Mouse (Mus musculus) stomach, embryonic 14.5 days (tissue): ENCODE results near the gene Spink2. TPM values are rescaled to one million over a fixed set of nuclear protein-coding genes. Genes with fewer than 3 reads are reported as not detected.
"Not testable (repeated sequence)": the region's sequence is repeated elsewhere in the genome, so short reads cannot be mapped to it uniquely, and the experiment has no call there.

Experiments
- ATAC-seq: fragments of 200-750 bp; cut with Nextera tagmentation; 2 replicates; pipeline ENCODE4 v1.8.0; 2017; ENCODE audit warnings: low read depth, moderate TSS enrichment; ENCODE audit not compliant: insufficient number of reproducible peaks, insufficient read depth, low FRiP score
- H3K27ac ChIP-seq: fragments of 300-500 bp; sonication (generic); 2 replicates; pipeline ENCODE4 v1.5.1; 2014; ENCODE audit warnings: mild to moderate bottlenecking, low read length, moderate library complexity, mixed read lengths
- H3K27me3 ChIP-seq: fragments of 300-500 bp; sonication (generic); 2 replicates; pipeline ENCODE4 v1.6.1; 2014; ENCODE audit warnings: low read length, control low read depth, mixed read lengths; ENCODE audit not compliant: control insufficient read depth, insufficient read depth
- H3K36me3 ChIP-seq: fragments of 300-500 bp; sonication (generic); 2 replicates; pipeline ENCODE4 v1.6.1; 2014; ENCODE audit warnings: mild to moderate bottlenecking, control low read depth, low read length, moderate library complexity, mixed read lengths; ENCODE audit not compliant: control insufficient read depth, insufficient read depth
- H3K4me1 ChIP-seq: fragments of 300-500 bp; sonication (generic); 2 replicates; pipeline ENCODE4 v1.6.1; 2014; ENCODE audit warnings: low read length, control low read depth, mixed read lengths; ENCODE audit not compliant: control insufficient read depth, insufficient read depth
- H3K4me2 ChIP-seq: fragments of 300-500 bp; sonication (generic); replicated peaks from 2 replicates; pipeline ENCODE4 v1.6.1; 2014; ENCODE audit warnings: low read depth, low read length, control low read depth
- H3K4me3 ChIP-seq: fragments of 300-500 bp; sonication (generic); 2 replicates; pipeline ENCODE4 v1.5.1; 2014; ENCODE audit warnings: low read depth, low read length, control low read depth
- H3K9ac ChIP-seq: fragments of 300-500 bp; sonication (generic); replicated peaks from 2 replicates; pipeline ENCODE4 v1.6.1; 2014; ENCODE audit warnings: low read depth, mild to moderate bottlenecking, control low read depth, low read length, moderate library complexity, mixed read lengths
- H3K9me3 ChIP-seq: fragments of 300-500 bp; sonication (generic); 2 replicates; pipeline ENCODE4 v1.6.1; 2016; ENCODE audit warnings: low read depth, low read length, control low read depth; ENCODE audit not compliant: control insufficient read depth
- WGBS: fragments of 180-500 bp; shearing (Covaris S2); extraction: QIAGEN DNeasy Blood & Tissue Kit; methylation state at CpG from one replicate; pipeline ENCODE4 v1.1.7; 2014; 5-methylcytosine and 5-hydroxymethylcytosine counted together
- polyA plus RNA-seq: library from polyadenylated mRNA; unstranded; fragments of >200 nt; fragmentation: Nextera tagmentation; extraction: Ambion mirVana; gene quantifications from 2 replicates; pipeline ENCODE4 v1.2.1, GENCODE M21; 2014

The Spink2 gene
- polyA plus RNA-seq, 1 experiment from 2014 or later: 0.43 TPM

DNA sequence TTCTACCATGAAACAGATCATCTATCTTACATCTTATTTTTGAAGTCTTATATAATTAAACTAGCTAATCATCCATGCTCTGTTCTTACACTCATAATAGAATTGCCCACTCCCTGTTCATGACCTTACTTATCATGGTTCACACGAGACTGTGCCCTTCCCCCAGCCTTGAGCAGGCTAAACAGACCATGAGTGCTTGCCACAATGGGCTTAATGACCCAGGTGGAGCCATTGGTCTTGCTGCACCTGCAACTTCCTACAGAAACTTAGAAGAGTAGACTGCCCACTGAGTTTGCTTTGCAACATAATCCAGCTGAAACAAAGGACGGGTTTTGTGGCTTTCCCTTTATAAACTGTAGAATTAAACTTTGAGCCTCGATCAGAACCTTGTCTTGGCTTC is 22.5 kb downstream of the Spink2 start:
- no peak overlapping the region for H3K4me3 ChIP-seq
- no peaks in the 10 kb centered on the region for H3K9me3 ChIP-seq
- WGBS: 59% methylated on average over 3 of the region's 3 CpGs
- H3K4me1 ChIP-seq: no peaks in the 10 kb centered on the region
- no peak for ATAC-seq
- no peaks in the 10 kb centered on the region for H3K27me3 ChIP-seq
- H3K36me3 ChIP-seq: no peaks in the 10 kb centered on the region
- H3K27ac ChIP-seq: no peak overlapping the region
- H3K9ac ChIP-seq: no peak overlapping the region
- no peak overlapping the region for H3K4me2 ChIP-seq

DNA sequence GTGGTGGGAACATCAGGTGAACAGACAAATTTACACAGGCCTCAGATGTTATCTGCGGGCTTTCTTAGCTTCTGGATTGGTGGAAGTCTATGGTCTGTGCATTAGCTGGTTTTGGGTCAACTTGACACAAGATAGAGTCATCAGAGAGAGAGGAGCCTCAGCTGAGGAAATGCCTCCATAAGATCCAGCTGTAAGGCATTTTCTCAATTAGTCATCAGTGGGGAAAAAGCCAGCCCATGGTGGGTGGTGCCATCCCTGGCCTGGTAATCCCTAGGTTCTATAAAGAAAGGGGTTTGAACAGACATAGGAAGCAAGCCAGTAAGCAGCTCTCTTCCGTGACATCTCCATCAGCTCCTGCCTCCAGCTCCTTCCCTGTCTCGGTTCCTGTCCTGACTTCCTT is 25.9 kb downstream of the Spink2 start:
- H3K27ac ChIP-seq: no peak overlapping the region
- no peak overlapping the region for H3K9ac ChIP-seq
- no peaks in the 10 kb centered on the region for H3K36me3 ChIP-seq
- no peaks in the 10 kb centered on the region for H3K4me1 ChIP-seq
- H3K9me3 ChIP-seq: no peaks in the 10 kb centered on the region
- WGBS: 90% methylated on average over 3 of the region's 3 CpGs
- no peak overlapping the region for H3K4me3 ChIP-seq
- no peak for ATAC-seq
- H3K27me3 ChIP-seq: no peaks in the 10 kb centered on the region
- H3K4me2 ChIP-seq: no peak overlapping the region

DNA sequence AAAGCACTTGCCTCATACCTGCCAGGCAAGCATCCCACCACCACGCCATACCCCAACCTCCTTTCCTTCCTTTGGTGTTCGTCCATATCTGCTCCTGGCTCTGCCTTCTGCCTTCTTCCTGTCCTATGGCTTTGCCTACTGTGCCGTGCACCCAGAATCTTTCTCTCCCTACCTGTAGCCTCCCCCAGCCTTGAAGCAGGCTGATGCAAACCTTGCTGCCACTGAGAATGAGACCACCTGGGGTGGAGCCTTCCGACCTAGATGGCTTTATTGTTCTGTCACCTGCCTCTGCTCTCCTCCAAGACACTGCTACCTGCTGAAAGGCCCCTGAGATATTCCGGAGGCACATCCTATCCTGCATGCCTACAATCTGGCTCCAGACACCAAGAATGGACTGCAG is 27.4 kb downstream of the Spink2 start:
- H3K4me1 ChIP-seq, H3K27ac ChIP-seq, H3K9me3 ChIP-seq, H3K9ac ChIP-seq, H3K4me3 ChIP-seq, H3K27me3 ChIP-seq, H3K36me3 ChIP-seq, H3K4me2 ChIP-seq, ATAC-seq: not testable (repeated sequence)
- WGBS: 55% methylated on average over 5 of the region's 5 CpGs

DNA sequence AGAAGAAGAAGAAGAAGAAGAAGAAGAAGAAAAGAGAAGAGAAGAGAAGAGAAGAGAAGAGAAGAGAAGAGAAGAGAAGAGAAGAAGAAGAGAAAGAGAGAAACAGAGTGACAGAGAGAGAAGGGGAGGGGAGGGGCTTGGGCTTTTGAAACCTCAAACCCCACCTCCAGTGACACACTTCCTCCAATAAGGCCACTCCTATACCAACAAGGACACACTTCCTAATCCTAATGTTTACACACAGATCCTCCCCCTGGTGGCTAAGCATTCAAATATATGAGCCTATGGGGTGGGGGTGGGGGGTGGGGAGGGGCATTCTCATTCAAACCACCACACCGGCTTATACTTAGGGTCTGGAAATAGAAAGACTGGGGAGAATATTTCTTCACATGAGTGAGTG is 27.9 kb downstream of the Spink2 start:
- H3K4me1 ChIP-seq: no peaks in the 10 kb centered on the region
- H3K27me3 ChIP-seq: no peaks in the 10 kb centered on the region
- no peak overlapping the region for H3K9ac ChIP-seq
- H3K4me3 ChIP-seq: no peak overlapping the region
- H3K4me2 ChIP-seq: no peak overlapping the region
- ATAC-seq: no peak
- H3K9me3 ChIP-seq: no peaks in the 10 kb centered on the region
- no peak overlapping the region for H3K27ac ChIP-seq
- WGBS: 38% methylated on average over 1 of the region's 1 CpGs
- H3K36me3 ChIP-seq: no peaks in the 10 kb centered on the region

DNA sequence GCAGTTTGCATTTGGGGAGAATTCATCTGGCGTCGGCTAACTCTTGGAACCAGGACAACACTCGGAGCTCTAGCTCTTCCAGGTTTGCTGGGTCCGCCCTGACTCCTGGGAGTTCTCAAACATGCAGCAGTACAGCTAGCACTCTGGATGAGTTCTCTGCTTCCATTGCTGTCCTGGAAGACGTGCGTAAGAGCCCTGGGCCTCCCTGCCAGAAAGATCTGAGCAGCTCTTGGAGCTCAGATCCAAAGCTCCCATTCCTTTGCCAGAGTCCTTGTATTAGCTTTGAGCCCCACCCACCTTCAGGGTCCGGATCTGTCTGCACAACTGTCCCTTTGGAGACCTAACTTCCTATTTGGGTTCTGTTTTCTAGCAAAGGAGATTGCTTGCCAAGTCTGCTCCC is 29.8 kb downstream of the Spink2 start:
- peak; percentile 49; the same call in 1 of the 2 replicates for ATAC-seq
- WGBS: 70% methylated on average over 7 of the region's 7 CpGs
- no peak overlapping the region for H3K9ac ChIP-seq
- H3K27ac ChIP-seq: no peak overlapping the region
- H3K27me3 ChIP-seq: no peaks in the 10 kb centered on the region
- no peaks in the 10 kb centered on the region for H3K9me3 ChIP-seq
- no peaks in the 10 kb centered on the region for H3K4me1 ChIP-seq
- no peak overlapping the region for H3K4me2 ChIP-seq
- no peaks in the 10 kb centered on the region for H3K36me3 ChIP-seq
- H3K4me3 ChIP-seq: no peak overlapping the region

DNA sequence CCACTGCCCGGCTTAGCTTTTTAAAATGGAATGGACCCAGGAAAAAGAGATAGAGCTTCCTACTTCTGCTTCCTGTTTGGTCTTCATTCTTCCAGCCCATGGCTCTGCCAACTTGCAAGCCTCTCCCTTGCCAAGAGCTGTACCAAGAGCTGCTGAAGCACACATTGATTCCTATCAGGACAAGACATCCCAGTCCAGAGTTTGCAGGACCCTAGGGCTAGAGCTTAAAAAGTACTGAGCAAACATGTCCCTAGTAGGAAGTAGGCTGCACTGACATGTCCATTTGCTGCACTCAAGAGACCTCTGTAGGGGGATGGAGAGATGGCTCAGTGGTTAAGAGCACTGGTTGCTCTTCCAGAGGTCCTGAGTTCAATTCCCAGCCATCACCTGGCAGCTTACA is 32.3 kb downstream of the Spink2 start:
- Histone ChIP-seq H3K9ac (no peak overlapping the region), H3K4me2 (no peak overlapping the region), H3K27me3 (no peaks in the 10 kb centered on the region), H3K27ac (no peak overlapping the region), H3K36me3 (no peaks in the 10 kb centered on the region), H3K4me3 (no peak overlapping the region), H3K4me1 (no peaks in the 10 kb centered on the region), H3K9me3 (no peaks in the 10 kb centered on the region)
- 100% methylated on average over 1 of the region's 1 CpGs for WGBS
- no peak for ATAC-seq

DNA sequence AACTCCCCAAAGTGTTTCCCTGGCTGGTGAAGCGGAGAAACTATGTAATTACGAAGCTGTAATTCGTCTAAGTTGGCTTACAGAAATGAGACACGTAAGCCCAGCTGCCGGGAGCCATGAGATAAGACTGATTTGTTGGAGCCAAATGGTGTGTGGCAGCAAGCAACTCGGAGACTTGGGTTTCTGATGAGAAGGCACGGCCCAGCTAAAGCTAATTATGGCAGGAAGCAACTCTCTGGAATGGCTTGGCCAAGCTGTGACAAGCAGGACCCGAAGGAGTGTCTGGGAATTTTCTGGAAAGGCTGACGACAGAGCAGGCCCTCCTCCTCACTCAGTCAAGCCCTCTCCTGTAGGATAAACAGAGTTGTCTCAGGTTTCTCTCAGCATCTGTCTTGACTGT is 33.3 kb downstream of the Spink2 start:
- no peak overlapping the region for H3K4me3 ChIP-seq
- H3K27me3 ChIP-seq: no peaks in the 10 kb centered on the region
- ATAC-seq: no peak
- no peaks in the 10 kb centered on the region for H3K36me3 ChIP-seq
- H3K27ac ChIP-seq: no peak overlapping the region
- H3K4me1 ChIP-seq: no peaks in the 10 kb centered on the region
- no peak overlapping the region for H3K4me2 ChIP-seq
- no peaks in the 10 kb centered on the region for H3K9me3 ChIP-seq
- no peak overlapping the region for H3K9ac ChIP-seq
- 20% methylated on average over 9 of the region's 9 CpGs for WGBS

DNA sequence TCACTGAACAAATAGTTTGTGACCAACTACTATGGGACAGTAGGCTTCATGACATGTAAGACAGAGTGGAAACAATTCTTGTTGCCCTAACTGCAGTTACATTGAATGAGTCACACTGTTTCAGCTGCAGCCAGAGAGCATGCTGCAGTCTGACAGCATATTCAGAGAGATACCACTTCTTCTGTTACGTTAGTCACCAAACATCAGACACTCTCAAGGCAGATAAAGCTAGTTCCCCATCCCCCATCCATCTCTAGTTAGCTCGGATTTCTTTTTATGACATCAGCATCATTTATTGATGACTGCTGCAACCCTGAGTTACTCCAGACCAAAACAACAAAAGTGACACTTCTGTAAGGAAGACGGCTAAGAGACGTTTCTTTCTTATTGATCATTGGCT is 36.5 kb downstream of the Spink2 start:
- Histone ChIP-seq H3K9ac (no peak overlapping the region), H3K36me3 (no peaks in the 10 kb centered on the region), H3K4me2 (no peak overlapping the region), H3K4me3 (no peak overlapping the region), H3K27ac (no peak overlapping the region), H3K9me3 (no peaks in the 10 kb centered on the region), H3K27me3 (no peaks in the 10 kb centered on the region), H3K4me1 (no peaks in the 10 kb centered on the region)
- ATAC-seq: no peak
- 58% methylated on average over 4 of the region's 4 CpGs for WGBS

DNA sequence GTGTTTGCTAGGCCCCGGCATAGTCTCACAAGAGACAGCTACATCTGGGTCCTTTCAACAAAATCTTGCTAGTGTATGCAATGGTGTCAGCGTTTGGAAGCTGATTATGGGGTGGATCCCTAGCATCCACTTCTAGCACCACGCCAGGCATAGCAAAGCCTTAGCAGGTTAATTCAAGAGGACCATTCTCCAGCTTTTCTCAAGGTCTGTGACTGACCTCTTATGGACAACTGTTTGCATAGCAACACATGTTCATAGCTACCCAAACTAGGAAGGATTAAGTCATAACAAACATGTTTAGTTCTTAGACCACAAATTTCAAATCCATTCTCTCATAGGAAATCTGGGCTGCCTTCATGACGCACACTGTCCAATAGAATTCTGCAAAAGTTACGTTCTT is 40.7 kb downstream of the Spink2 start:
- Histone ChIP-seq H3K36me3 (no peaks in the 10 kb centered on the region), H3K27me3 (no peaks in the 10 kb centered on the region), H3K9ac (no peak overlapping the region), H3K4me2 (no peak overlapping the region), H3K27ac (no peak overlapping the region), H3K4me3 (no peak overlapping the region), H3K9me3 (no peaks in the 10 kb centered on the region), H3K4me1 (peaks cover 7% of the 10 kb centered on the region; the same call in 1 of the 2 replicates)
- WGBS: 65% methylated on average over 4 of the region's 5 CpGs
- no peak for ATAC-seq
